Mouse (Mus musculus): Measurements from ENCODE around the gene Ermap. TPM values are rescaled to one million over a fixed set of nuclear protein-coding genes. Genes with fewer than 3 reads are reported as not detected.

Gene Ermap
- 0.04 and 0.08 TPM in 2 replicates for polyA plus RNA-seq (2012; rRNA removed)

DNA sequence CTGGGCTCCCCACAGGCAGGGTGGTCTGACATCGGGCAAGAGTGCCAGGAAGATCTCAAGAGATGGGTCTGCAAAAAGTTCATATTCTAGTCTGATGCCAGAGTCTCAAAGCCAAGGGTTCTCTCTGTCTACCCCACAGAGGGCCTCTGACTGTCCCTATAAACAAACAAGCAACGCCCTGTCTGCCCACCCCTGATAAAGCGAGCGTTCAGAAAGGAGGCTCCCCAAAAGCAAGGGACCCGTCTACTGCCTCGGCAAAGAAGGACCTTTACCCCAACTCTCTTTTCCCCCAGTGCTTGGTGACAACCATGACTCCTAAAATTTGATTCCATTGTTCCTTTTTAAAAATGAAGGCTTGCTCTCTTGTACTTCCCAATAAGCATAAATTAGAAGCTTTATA lies at the start of gene Ermap:
Gene Ermap (minus strand): TSS at position 148 of the 400 bp plus-strand sequence.
- WGBS: 89% methylated on average over 6 of the region's 6 CpGs
- Histone ChIP-seq H3K4me1 (ENCODE audit: control insufficient read depth, insufficient read depth, low read length) (no peaks in the 10 kb centered on the region), H3K27me3 (replicated peaks; ENCODE audit: control insufficient read depth, insufficient read depth, low read length) (no peaks in the 10 kb centered on the region), H3K27ac (ENCODE audit: insufficient read depth, low read depth, low read length) (no peak within 1 kb of the TSS), H3K4me3 (ENCODE audit: insufficient read depth, low read depth, low read length) (no peak within 1 kb of the TSS), H3K36me3 (ENCODE audit: control insufficient read depth, insufficient read depth, low read length) (no peaks in the 10 kb centered on the region)
- DNase-seq: no peak
- TF ChIP-seq CTCF (conservative IDR thresholded peaks at IDR 0.05; ENCODE audit: insufficient read depth, insufficient read length, low read depth, low read length): no peak
- TF ChIP-seq POLR2A (IDR thresholded peaks at IDR 0.05; ENCODE audit: low read depth, low read length): no peak

DNA sequence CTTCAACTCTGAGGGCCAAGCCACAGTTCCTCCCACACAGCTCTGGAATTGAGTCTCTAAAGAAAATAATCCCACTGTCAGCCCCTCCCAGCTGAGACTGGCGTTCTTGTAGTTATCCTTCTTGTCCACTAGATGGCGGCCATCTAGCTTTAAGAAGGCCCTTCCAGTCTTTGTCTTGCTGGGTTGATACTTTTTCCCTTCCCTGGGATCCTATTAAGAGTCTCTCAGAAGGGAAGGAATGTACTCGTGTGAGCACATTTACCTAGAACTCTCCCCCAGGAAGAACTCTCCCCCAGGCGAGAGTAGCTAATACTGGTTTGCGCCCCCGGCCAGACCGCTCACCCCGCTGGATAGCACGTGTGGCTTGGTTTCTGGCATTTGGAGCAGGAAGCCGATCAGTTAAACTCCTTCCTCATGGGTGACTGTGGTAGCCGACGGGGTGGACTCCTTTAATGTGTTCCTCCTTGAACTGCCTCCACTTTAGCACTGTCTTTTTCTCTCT lies 49.4 kb upstream of the Ermap start:
- TF ChIP-seq CTCF (conservative IDR thresholded peaks at IDR 0.05; ENCODE audit: insufficient read depth, insufficient read length, low read depth, low read length) (peak; percentile 63), POLR2A (IDR thresholded peaks at IDR 0.05; ENCODE audit: low read depth, low read length) (no peak)
- H3K36me3 ChIP-seq (ENCODE audit: control insufficient read depth, insufficient read depth, low read length): no peaks in the 10 kb centered on the region
- 0 out of 2 replicates have a peak overlapping the region, but pooled peaks have one; percentile 37 for H3K27ac ChIP-seq (ENCODE audit: insufficient read depth, low read depth, low read length)
- peak; percentile 60 for DNase-seq
- no peaks in the 10 kb centered on the region for H3K27me3 ChIP-seq (replicated peaks; ENCODE audit: control insufficient read depth, insufficient read depth, low read length)
- WGBS: 22% methylated on average over 12 of the region's 12 CpGs
- H3K4me1 ChIP-seq (ENCODE audit: control insufficient read depth, insufficient read depth, low read length): peaks cover 3% of the 10 kb centered on the region; the same call in 1 of the 2 replicates
- H3K4me3 ChIP-seq (ENCODE audit: insufficient read depth, low read depth, low read length): no peak overlapping the region

DNA sequence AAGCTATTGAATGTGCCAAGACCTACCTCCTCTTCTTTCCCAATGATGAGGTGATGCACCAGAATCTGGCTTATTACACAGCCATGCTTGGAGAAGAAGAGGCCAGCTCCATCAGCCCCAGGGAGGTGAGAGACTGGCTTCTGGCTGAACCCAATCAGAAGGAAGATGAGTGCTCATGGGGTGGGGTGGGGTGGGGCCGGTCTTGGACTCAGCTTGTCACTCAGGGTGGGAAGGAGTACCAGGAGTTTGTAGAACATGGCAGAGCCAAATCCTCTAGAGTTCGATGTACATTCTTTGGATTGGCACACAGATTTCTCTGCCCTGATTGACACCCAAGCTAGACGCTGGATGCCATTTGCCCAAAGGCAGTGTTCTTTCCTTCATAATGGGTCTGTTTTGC lies 48.9 kb upstream of the Ermap start:
- DNase-seq: no peak
- H3K36me3 ChIP-seq (ENCODE audit: control insufficient read depth, insufficient read depth, low read length): no peaks in the 10 kb centered on the region
- peaks cover 3% of the 10 kb centered on the region; the same call in 1 of the 2 replicates for H3K4me1 ChIP-seq (ENCODE audit: control insufficient read depth, insufficient read depth, low read length)
- TF ChIP-seq POLR2A (IDR thresholded peaks at IDR 0.05; ENCODE audit: low read depth, low read length): no peak
- no peak for TF ChIP-seq CTCF (conservative IDR thresholded peaks at IDR 0.05; ENCODE audit: insufficient read depth, insufficient read length, low read depth, low read length)
- H3K27me3 ChIP-seq (replicated peaks; ENCODE audit: control insufficient read depth, insufficient read depth, low read length): no peaks in the 10 kb centered on the region
- H3K4me3 ChIP-seq (ENCODE audit: insufficient read depth, low read depth, low read length): no peak overlapping the region
- H3K27ac ChIP-seq (ENCODE audit: insufficient read depth, low read depth, low read length): no peak overlapping the region
- WGBS: 61% methylated on average over 3 of the region's 3 CpGs

DNA sequence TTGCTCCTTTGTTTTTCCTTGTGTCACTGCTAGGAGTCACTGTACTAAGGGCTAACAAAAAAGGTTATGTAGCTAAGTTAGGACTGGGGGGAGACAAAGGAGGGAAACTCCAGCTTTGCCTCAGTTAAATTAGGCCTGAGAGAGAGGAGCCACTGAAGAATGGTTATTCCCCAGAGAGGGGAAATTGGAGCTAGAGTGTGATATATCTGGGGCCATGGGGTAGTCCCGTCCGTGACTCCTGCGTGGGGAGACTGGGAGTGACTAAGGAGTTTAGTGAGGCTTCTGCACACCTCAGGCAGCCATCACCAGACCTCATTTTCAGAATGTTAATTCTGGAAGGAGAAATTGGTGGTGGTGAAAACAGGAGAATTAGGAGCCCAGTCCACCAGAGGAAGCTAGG lies 44.5 kb upstream of the Ermap start:
- Histone ChIP-seq H3K4me3 (ENCODE audit: insufficient read depth, low read depth, low read length) (no peak overlapping the region), H3K4me1 (ENCODE audit: control insufficient read depth, insufficient read depth, low read length) (peaks cover 3% of the 10 kb centered on the region; the same call in 1 of the 2 replicates), H3K27ac (ENCODE audit: insufficient read depth, low read depth, low read length) (no peak overlapping the region), H3K36me3 (ENCODE audit: control insufficient read depth, insufficient read depth, low read length) (no peaks in the 10 kb centered on the region), H3K27me3 (replicated peaks; ENCODE audit: control insufficient read depth, insufficient read depth, low read length) (no peaks in the 10 kb centered on the region)
- DNase-seq: no peak
- no peak for TF ChIP-seq POLR2A (IDR thresholded peaks at IDR 0.05; ENCODE audit: low read depth, low read length)
- no peak for TF ChIP-seq CTCF (conservative IDR thresholded peaks at IDR 0.05; ENCODE audit: insufficient read depth, insufficient read length, low read depth, low read length)
- 80% methylated on average over 3 of the region's 3 CpGs for WGBS

DNA sequence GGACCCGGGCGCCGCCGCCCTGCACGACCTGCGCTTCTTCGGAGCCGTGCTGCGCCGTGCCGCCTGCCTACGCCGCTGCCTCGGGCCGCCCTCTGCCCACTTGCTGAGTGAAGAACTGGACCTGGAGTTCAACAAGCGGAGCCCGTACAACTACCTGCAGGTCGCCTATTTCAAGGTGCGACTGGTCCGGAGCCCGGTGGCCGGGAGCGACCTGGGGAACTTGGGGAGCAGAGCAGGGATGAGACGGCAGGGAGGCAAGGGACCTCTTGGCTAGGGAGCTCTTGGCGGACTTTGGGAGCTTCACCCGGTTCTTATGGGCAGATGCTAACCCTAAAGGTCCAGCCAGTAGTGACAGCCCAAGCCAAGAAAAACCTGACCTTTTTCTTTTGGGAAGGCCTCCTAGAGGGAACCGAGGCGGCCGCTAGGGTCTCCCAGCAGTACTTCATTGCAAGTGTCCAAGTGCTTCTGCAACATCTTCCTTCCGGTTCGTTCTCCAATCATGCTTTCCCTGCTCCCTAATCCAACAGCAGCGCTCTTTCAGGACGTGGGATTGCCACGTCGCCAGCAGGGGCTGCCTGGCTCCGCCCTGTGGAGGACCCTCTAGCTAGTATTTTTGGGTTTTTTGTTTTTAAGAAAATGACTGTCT lies 43.6 kb upstream of the Ermap start:
- TF ChIP-seq POLR2A (IDR thresholded peaks at IDR 0.05; ENCODE audit: low read depth, low read length) (no peak), CTCF (conservative IDR thresholded peaks at IDR 0.05; ENCODE audit: insufficient read depth, insufficient read length, low read depth, low read length) (0 out of 2 replicates have a peak, but pooled peaks have one; percentile 11)
- Histone ChIP-seq H3K36me3 (ENCODE audit: control insufficient read depth, insufficient read depth, low read length) (no peaks in the 10 kb centered on the region), H3K27ac (ENCODE audit: insufficient read depth, low read depth, low read length) (no peak overlapping the region), H3K4me3 (ENCODE audit: insufficient read depth, low read depth, low read length) (peak overlapping the region; percentile 90), H3K4me1 (ENCODE audit: control insufficient read depth, insufficient read depth, low read length) (no peaks in the 10 kb centered on the region; the same call in 1 of the 2 replicates), H3K27me3 (replicated peaks; ENCODE audit: control insufficient read depth, insufficient read depth, low read length) (no peaks in the 10 kb centered on the region)
- peak; percentile 53 for DNase-seq
- WGBS: 1% methylated on average over 36 of the region's 36 CpGs

DNA sequence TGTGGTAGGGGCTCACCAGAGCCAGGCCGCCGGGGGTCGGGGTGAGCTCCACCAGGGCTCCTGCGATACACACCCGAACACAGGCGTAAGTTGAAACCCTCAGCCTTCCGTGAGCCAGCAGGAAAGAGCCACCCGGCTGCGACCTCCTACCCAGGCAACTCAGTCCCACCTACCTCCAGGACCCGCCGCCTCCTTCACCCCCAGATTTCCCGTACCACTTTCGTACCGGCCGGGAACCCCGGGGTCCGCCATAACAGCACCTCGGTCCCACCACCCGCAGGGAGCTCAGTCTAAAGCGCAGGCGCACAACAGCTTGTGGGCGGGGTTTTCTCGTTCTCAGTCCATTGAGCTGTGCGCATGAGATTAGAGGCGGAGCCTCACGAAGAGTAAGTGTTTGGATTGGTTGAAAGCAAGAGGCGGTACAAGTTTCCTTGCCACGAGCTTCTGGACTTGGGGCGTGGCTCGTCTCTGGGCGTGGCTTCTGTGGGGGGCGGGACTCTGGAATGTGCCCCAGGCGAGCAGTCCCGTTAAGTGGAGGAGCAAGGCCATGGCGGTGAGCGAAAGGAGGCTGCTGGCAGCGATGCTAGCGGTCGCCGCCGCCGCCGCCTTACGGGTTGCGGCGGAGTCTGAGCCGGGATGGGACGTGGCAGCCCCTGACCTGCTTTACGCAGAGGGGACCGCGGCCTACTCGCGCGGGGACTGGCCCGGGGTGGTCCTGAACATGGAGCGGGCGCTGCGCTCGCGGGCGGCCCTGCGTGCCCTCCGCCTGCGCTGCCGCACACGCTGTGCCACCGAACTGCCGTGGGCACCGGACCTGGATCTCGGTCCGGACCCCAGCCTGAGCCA lies 42.8 kb upstream of the Ermap start, which contains the start of the genes AU022252 and P3h1:
Gene AU022252 (minus strand): TSS at position 303 of the 846 bp plus-strand sequence.
Gene P3h1 (plus strand): TSS at position 506 of the 846 bp plus-strand sequence.
- peak; percentile 100 for DNase-seq
- peak within 1 kb of the TSS; percentile 55; the same call in 1 of the 2 replicates for H3K27ac ChIP-seq (ENCODE audit: insufficient read depth, low read depth, low read length)
- peak within 1 kb of the TSS; percentile 98 for H3K4me3 ChIP-seq (ENCODE audit: insufficient read depth, low read depth, low read length)
- TF ChIP-seq POLR2A (IDR thresholded peaks at IDR 0.05; ENCODE audit: low read depth, low read length) (peak; percentile 61), CTCF (conservative IDR thresholded peaks at IDR 0.05; ENCODE audit: insufficient read depth, insufficient read length, low read depth, low read length) (no peak)
- no peaks in the 10 kb centered on the region; the same call in 1 of the 2 replicates for H3K36me3 ChIP-seq (ENCODE audit: control insufficient read depth, insufficient read depth, low read length)
- H3K27me3 ChIP-seq (replicated peaks; ENCODE audit: control insufficient read depth, insufficient read depth, low read length): no peaks in the 10 kb centered on the region
- H3K4me1 ChIP-seq (ENCODE audit: control insufficient read depth, insufficient read depth, low read length): no peaks in the 10 kb centered on the region; the same call in 1 of the 2 replicates
- under 1% methylated on average over 71 of the region's 71 CpGs for WGBS

Data from kidney, adult 2 months (tissue).